Mouse (Mus musculus) kidney, adult 2 months (tissue): ENCODE results near the gene Gm30191. TPM values are rescaled to one million over a fixed set of nuclear protein-coding genes. Genes with fewer than 3 reads are reported as not detected.
A peak's percentile ranks its signal among the peaks of the same experiment; 100 is the strongest.

ENCODE experiments used
- DNase-seq: peaks from one replicate; pipeline ENCODE4 v3.0.0; 2021
- H3K27ac ChIP-seq: fragments of 200-500 bp; 2 replicates; pipeline ENCODE4 v1.5.1; 2012; ENCODE audit warnings: low read depth, low read length, control low read depth, inconsistent platforms; ENCODE audit not compliant: insufficient read depth
- H3K27me3 ChIP-seq: fragments of 200-500 bp; replicated peaks from 2 replicates; pipeline ENCODE4 v1.6.1; 2012; ENCODE audit warnings: mild to moderate bottlenecking, moderate library complexity, low read length, inconsistent platforms; ENCODE audit not compliant: control insufficient read depth, insufficient read depth
- H3K36me3 ChIP-seq: fragments of 200-500 bp; 2 replicates; pipeline ENCODE4 v1.6.1; 2012; ENCODE audit warnings: mild to moderate bottlenecking, moderate library complexity, low read length, inconsistent platforms; ENCODE audit not compliant: control insufficient read depth, insufficient read depth
- H3K4me1 ChIP-seq: fragments of 200-500 bp; 2 replicates; pipeline ENCODE4 v1.6.1; 2011; ENCODE audit warnings: low read length; ENCODE audit not compliant: control insufficient read depth, insufficient read depth
- H3K4me3 ChIP-seq: fragments of 200-500 bp; 2 replicates; pipeline ENCODE4 v1.5.1; 2011; ENCODE audit warnings: mild to moderate bottlenecking, low read depth, low read length, control low read depth; ENCODE audit not compliant: insufficient read depth
- CTCF ChIP-seq: fragments of 200-500 bp; conservative IDR thresholded peaks from 2 replicates; pipeline ENCODE4 v1.5.1; 2011; ENCODE audit warnings: low read depth, mild to moderate bottlenecking, control low read depth, low read length, moderate library complexity, mixed read lengths; ENCODE audit not compliant: insufficient read depth, insufficient read length
- POLR2A ChIP-seq: fragments of 200-500 bp; IDR thresholded peaks from one replicate; pipeline ENCODE4 v1.6.1; 2011; ENCODE audit warnings: low read depth, low read length, control low read depth
- WGBS: fragments of 180-500 bp; shearing (Covaris S2); methylation state at CpG from one replicate; pipeline ENCODE4 v1.1.7; 2018; 5-methylcytosine and 5-hydroxymethylcytosine counted together
- polyA plus RNA-seq: library from polyadenylated mRNA; depleted of rRNA; stranded (reverse); fragments of >200 nt; gene quantifications from 2 replicates; pipeline ENCODE4 v1.2.3, GENCODE M21; 2012

Gm30191 gene
- polyA plus RNA-seq, 1 experiment = 0.27 TPM

- H3K27ac ChIP-seq = peak overlapping the region; percentile 42; the same call in 1 of the 2 replicates
- peak; percentile 45 for DNase-seq
- TF ChIP-seq CTCF (no peak), POLR2A (no peak)
- no peaks in the 10 kb centered on the region for H3K27me3 ChIP-seq
- H3K4me1 ChIP-seq = no peaks in the 10 kb centered on the region; the same call in 1 of the 2 replicates
- peaks cover 4% of the 10 kb centered on the region; the same call in 1 of the 2 replicates for H3K36me3 ChIP-seq
- WGBS = 9% methylated on average over 14 of the region's 14 CpGs
- H3K4me3 ChIP-seq = peak overlapping the region; percentile 47
These were observed 26.9 kb downstream of the Gm30191 start for GRCm38 (mm10) chr4:134273417-134274345.

- peaks cover 6% of the 10 kb centered on the region; the same call in 1 of the 2 replicates for H3K4me1 ChIP-seq
- peak; percentile 11 for DNase-seq
- TF ChIP-seq CTCF = no peak
- no peak for TF ChIP-seq POLR2A
- H3K4me3 ChIP-seq = no peak overlapping the region
- no peaks in the 10 kb centered on the region; the same call in 1 of the 2 replicates for H3K36me3 ChIP-seq
- H3K27ac ChIP-seq = no peak overlapping the region
- no peaks in the 10 kb centered on the region for H3K27me3 ChIP-seq
- WGBS = 96% methylated on average over 2 of the region's 2 CpGs
These were observed 38.2 kb downstream of the Gm30191 start for GRCm38 (mm10) chr4:134284942-134285341.

DNA sequence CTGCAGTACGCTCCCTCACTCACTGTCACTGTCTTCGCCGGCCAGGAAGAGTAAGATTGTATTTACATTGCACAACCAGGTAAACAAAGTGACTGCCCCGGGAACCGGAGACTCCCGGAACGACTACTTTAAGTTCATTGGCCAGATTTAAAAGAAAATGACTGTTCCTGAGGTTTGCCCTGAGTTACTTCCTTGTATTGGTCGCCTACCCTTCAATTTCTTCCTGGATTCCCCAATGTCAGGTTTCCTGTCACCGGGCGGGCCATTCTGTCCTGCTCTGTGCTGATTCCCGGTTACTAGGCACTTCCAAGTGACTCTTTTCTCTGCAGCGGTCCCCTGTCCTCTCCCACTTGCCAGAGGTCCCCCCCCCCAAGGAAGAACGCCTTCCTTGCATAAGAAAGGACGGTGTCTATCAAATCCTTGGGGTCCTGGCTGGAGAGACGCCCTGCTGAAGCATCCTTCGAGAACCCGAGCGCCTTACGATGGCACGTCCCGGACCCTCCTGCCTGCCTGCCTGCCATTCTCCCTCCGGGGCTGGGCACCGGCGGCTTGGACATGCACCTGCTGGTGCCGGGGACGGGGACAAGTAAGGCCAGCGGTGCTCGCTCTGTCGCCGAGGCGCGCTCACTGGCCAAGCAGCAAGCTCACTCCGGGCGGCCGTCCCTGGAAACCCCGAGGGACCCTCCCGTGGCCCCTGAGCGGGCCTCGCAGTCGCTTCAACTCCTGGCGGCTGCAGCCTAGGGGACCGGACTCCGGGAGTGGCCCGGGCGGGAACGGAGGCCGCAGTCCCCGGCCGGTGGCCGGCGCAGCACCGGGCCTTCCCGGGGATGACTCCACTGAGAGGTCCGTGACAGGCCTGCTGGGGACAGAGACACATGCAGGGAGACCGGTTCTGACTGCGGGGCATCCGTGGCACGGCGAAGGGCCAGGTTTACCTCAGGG, 39.8 kb downstream of the Gm30191 start:
- Histone ChIP-seq H3K36me3 (no peaks in the 10 kb centered on the region), H3K4me3 (peak overlapping the region; percentile 96), H3K27ac (peak overlapping the region; percentile 44; the same call in 1 of the 2 replicates), H3K4me1 (peaks cover 6% of the 10 kb centered on the region; the same call in 1 of the 2 replicates), H3K27me3 (no peaks in the 10 kb centered on the region)
- 1% methylated on average over 59 of the region's 59 CpGs for WGBS
- no peak for DNase-seq
- TF ChIP-seq POLR2A = no peak
- TF ChIP-seq CTCF = no peak

DNA sequence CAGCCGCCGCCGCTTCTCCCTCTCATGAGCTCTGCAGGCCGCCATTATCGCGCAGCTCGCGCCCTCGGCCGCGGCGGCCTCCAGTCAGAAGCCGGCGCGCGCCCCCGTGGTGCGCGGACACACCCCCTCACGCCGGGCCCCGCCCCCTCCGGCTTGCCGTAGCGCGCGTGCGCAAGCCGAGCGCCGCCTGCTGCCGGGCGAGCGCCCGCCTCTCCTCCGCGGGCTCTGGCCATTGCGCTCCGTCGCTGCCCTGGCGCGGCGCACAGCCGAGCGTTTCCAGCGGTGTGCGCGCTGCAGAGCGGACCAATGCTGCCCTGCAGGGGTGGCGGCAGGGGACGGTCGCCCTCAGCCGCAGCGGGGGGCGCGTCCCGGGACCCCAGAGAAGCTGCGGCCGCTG, 40.4 kb downstream of the Gm30191 start:
- peak; percentile 97 for DNase-seq
- H3K27ac ChIP-seq = peak overlapping the region; percentile 92
- peak overlapping the region; percentile 96 for H3K4me3 ChIP-seq
- 0 out of 2 replicates have a peak, but pooled peaks have one; percentile 20 for TF ChIP-seq CTCF
- TF ChIP-seq POLR2A = peak; percentile 13
- H3K27me3 ChIP-seq = no peaks in the 10 kb centered on the region
- H3K36me3 ChIP-seq = no peaks in the 10 kb centered on the region
- WGBS = under 1% methylated on average over 59 of the region's 59 CpGs
- H3K4me1 ChIP-seq = peaks cover 6% of the 10 kb centered on the region; the same call in 1 of the 2 replicates

- Histone ChIP-seq H3K4me3 (peak within 1 kb of the TSS; percentile 96), H3K27me3 (no peaks in the 10 kb centered on the region), H3K27ac (peak within 1 kb of the TSS; percentile 92), H3K36me3 (no peaks in the 10 kb centered on the region), H3K4me1 (peaks cover 6% of the 10 kb centered on the region; the same call in 1 of the 2 replicates)
- peak; percentile 82 for DNase-seq
- under 1% methylated on average over 43 of the region's 43 CpGs for WGBS
- TF ChIP-seq CTCF (no peak), POLR2A (no peak)
These were observed 40.9 kb downstream of the Gm30191 start, which contains the start of gene Pdik1l for GRCm38 (mm10) chr4:134287575-134288025. TSS of gene Pdik1l (minus strand) at chr4:134287895.

DNA sequence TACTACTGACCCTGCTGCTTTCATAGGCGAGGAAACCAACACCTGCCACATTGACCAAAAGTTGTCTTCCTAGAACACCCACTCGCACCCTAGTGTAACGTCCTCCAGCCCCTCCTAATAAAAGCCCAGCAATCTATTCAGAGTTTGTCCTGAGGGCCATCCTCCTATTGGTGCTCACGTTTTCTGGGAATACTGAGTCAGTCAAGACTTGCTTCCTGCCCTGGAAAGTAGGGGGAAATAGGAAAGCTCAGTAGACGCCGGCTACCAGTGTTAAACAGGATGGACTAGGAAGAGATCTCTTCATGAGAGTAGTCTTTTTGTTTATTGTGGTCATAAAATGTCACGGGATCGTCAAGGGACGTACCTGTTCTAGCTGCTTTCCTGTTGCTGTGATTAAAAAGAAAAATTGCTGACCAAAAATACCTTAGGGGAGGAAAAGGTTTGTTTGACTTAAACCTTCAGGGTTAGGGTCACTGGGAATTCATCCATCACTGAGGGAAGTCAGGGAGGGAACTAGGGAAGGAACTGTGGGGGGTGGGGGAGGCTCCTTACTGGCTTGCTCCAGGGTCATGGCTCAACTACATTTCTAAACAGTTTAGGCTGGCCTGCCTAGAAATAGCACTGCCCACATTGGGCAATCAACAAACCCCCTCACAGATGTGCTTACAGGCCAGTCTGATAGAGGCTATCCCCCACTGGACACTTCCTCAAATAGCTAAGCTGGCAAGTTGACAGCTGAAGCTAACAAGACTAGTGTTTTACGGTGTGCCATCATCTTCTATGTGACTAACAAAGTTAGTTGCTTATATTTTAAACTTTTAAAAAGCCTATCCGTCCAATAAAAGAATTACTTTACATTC, 41.9 kb downstream of the Gm30191 start:
- TF ChIP-seq CTCF = no peak
- TF ChIP-seq POLR2A = no peak
- peak; percentile 31 for DNase-seq
- H3K4me3 ChIP-seq = no peak overlapping the region; the same call in 1 of the 2 replicates
- H3K4me1 ChIP-seq = peaks cover 6% of the 10 kb centered on the region; the same call in 1 of the 2 replicates
- peak overlapping the region; percentile 92; the same call in 1 of the 2 replicates for H3K27ac ChIP-seq
- 27% methylated on average over 11 of the region's 11 CpGs for WGBS
- no peaks in the 10 kb centered on the region for H3K36me3 ChIP-seq
- H3K27me3 ChIP-seq = no peaks in the 10 kb centered on the region
